Mouse (Mus musculus): ENCODE measurements around the gene Pbx4. TPM values are rescaled to one million over a fixed set of nuclear protein-coding genes. Genes with fewer than 3 reads are reported as not detected.

Pbx4 gene
- polyA plus RNA-seq, 1 experiment from 2014 or later, result 8.7 TPM

DNA sequence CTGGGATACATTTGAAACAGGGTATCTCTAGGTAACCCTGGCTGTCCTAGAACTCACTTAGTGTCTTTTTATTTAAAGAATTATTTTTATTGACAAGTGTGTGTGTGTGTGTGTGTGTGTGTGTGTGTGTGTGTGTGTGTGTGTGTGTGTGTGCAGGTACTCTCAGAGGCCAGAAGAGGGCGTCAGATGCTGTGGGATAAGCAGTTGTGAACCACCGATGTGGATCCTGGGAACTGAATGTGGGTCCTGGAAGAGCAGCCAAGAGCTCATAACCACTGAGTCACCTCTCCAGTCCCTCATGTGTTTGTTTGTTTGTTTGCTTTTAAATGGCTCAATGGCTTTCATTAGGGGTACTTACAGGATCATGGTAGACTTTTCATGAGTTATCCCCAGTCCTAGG lies 17.4 kb upstream of the Pbx4 start:
- Histone ChIP-seq H3K9ac (no peak overlapping the region), H3K4me3 (no peak overlapping the region), H3K27ac (no peak overlapping the region), H3K27me3 (no peaks in the 10 kb centered on the region), H3K36me3 (peaks cover 56% of the 10 kb centered on the region), H3K4me2 (no peak overlapping the region), H3K4me1 (no peaks in the 10 kb centered on the region), H3K9me3 (no peaks in the 10 kb centered on the region)
- 93% methylated on average over 2 of the region's 2 CpGs for WGBS
- no peak for ATAC-seq (ENCODE audit: insufficient number of reproducible peaks, insufficient read depth, low FRiP score, low TSS enrichment, low read depth)

DNA sequence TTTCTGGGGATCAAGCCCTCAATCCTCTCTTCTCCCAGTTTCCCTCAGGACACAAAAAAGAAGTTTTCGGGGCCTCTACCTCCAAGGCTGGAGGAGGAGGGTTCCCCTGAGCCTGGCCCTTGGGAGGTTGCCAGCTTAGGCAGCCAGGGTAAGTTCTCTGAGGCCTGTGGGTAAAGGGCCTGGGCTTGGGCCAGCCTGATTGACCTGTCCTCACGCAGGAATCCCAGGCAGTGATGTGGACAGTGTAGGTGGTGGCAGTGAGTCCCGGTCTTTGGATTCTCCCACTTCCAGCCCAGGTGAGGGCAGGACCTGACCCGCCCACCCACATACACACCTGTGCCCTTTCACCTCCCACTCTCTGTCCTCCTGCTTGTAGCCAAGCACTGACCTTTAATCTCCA lies 16.9 kb upstream of the Pbx4 start:
- 91% methylated on average over 4 of the region's 4 CpGs for WGBS
- H3K4me2 ChIP-seq, result no peak overlapping the region
- H3K36me3 ChIP-seq, result peaks cover 55% of the 10 kb centered on the region

DNA sequence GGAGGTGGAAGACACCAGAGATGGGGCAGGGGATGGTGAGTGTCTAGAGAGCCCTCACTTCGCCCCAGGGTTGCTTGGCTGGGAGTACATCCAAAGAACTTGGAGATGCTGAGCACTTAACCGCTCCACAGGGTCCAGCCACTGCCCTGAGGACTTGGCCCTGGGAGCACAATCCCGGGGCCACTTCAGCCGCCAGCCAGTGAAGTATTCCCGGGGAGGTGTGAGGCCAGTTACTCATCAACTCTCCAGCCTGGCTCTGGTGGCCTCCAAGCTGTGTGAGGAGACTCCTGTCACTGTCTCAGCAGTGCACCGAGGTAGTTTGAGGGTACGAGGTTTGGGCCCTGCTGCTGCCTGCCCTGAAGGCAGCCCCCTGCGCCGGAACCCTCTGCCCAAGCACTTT lies 11.8 kb upstream of the Pbx4 start:
- H3K27ac ChIP-seq, result no peak overlapping the region
- no peak overlapping the region for H3K9ac ChIP-seq
- no peak for ATAC-seq (ENCODE audit: insufficient number of reproducible peaks, insufficient read depth, low FRiP score, low TSS enrichment, low read depth)
- H3K36me3 ChIP-seq, result peaks cover 33% of the 10 kb centered on the region
- no peaks in the 10 kb centered on the region for H3K9me3 ChIP-seq
- peaks cover 26% of the 10 kb centered on the region for H3K4me1 ChIP-seq
- no peak overlapping the region for H3K4me3 ChIP-seq
- H3K4me2 ChIP-seq, result no peak overlapping the region
- 84% methylated on average over 9 of the region's 9 CpGs for WGBS
- no peaks in the 10 kb centered on the region for H3K27me3 ChIP-seq

More for the DNA sequence above, 16.9 kb upstream of the Pbx4 start:
- H3K9me3 ChIP-seq, result no peaks in the 10 kb centered on the region
- no peak overlapping the region for H3K27ac ChIP-seq
- no peak overlapping the region for H3K9ac ChIP-seq
- no peak for ATAC-seq (ENCODE audit: insufficient number of reproducible peaks, insufficient read depth, low FRiP score, low TSS enrichment, low read depth)
- no peaks in the 10 kb centered on the region for H3K27me3 ChIP-seq
- H3K4me3 ChIP-seq, result no peak overlapping the region
- H3K4me1 ChIP-seq, result no peaks in the 10 kb centered on the region

DNA sequence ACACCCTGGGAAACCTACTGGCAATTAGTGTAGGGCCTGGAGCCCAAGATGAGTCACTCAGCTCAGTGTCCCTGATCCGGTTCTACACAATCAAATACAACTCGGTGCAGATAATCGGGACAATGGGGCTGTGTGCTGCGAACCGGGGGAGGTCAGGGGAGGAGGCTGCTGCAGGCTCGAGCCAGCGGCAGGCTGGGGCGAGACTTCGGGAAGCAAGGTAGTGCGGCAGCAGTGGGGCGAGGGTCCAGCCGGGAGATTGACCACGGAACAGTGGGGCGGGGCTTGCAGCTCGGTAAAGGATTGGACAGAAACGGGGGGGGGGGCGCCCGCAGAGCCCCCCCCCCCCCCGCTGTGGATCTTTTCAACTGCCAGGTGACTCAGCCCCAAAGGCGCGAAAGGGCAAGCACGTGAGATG lies 10.3 kb upstream of the Pbx4 start:
- WGBS, result 1% methylated on average over 13 of the region's 22 CpGs
- H3K27ac ChIP-seq, result no peak overlapping the region
- H3K9me3 ChIP-seq, result no peaks in the 10 kb centered on the region
- H3K27me3 ChIP-seq, result no peaks in the 10 kb centered on the region
- H3K4me1 ChIP-seq, result peaks cover 26% of the 10 kb centered on the region
- peak overlapping the region; percentile 68 for H3K4me3 ChIP-seq
- peak overlapping the region; percentile 79 for H3K4me2 ChIP-seq
- peak; percentile 59; the same call in 1 of the 2 replicates for ATAC-seq (ENCODE audit: insufficient number of reproducible peaks, insufficient read depth, low FRiP score, low TSS enrichment, low read depth)
- H3K9ac ChIP-seq, result peak overlapping the region; percentile 81
- H3K36me3 ChIP-seq, result peaks cover 31% of the 10 kb centered on the region

DNA sequence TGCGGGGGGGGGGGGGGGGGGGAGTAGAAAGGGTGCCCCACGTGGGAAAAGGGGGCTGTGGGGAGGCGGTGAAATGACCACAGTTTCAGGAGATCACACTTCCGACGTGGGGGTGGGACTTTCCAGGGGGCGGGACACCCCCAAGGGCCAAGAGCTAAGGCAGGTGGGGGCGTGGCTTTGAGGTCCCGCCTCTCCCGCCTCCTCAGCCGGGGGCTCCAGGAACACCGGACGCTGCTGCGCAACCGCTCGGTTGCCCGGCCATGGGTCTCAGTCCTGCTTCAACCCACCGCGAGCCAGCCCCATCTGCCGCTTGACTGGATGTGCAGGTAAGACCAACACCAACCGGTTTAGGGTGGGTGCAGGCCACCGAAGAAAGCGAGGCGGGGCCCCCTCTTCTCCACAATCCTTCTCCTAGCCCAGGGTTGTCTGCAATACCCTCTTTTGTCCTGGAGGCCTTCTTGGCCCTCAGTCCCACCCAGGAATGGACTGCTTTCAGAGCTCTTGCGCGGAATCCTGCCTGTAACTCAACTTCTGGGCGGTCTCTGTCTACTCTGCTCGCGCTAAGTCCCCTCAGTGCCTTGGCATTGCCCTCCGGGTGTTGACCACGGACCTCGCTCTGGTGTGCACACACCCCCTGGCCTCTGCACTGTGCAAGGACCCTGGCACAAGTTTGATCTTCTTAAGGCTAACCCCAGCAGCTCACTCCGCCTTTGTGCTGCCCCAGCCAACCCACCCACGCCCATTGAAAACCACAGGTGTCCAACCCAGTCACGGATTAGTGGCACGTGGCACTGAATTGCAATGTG lies 9.7 kb upstream of the Pbx4 start, which contains the start of gene Lpar2:
TSS of gene Lpar2 (plus strand) at position 44 of the 806 bp plus-strand sequence.
- H3K36me3 ChIP-seq, result peaks cover 33% of the 10 kb centered on the region
- H3K27me3 ChIP-seq, result no peaks in the 10 kb centered on the region
- peaks cover 26% of the 10 kb centered on the region for H3K4me1 ChIP-seq
- H3K4me3 ChIP-seq, result peak within 1 kb of the TSS; percentile 68
- peak within 1 kb of the TSS; percentile 79 for H3K4me2 ChIP-seq
- ATAC-seq (ENCODE audit: insufficient number of reproducible peaks, insufficient read depth, low FRiP score, low TSS enrichment, low read depth), result peak; percentile 56
- H3K9me3 ChIP-seq, result no peaks in the 10 kb centered on the region
- H3K27ac ChIP-seq, result peak within 1 kb of the TSS; percentile 77
- peak within 1 kb of the TSS; percentile 81 for H3K9ac ChIP-seq
- WGBS, result 2% methylated on average over 32 of the region's 35 CpGs

DNA sequence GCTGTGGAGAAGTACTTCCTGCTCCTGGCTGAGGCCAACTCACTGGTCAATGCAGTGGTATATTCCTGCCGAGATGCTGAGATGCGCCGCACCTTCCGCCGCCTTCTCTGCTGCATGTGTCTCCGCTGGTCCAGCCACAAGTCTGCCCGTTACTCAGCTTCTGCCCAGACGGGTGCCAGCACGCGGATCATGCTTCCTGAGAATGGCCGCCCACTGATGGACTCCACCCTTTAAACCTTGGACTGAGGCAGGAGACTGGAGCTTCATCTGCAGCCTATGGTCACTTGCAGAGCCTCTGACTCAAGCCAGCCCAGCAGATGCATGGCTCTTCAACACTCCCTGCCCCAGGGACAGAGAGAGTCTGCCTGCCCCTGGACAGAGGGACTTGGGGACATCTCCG lies 5.9 kb upstream of the Pbx4 start:
- no peak overlapping the region for H3K4me2 ChIP-seq
- peaks cover 26% of the 10 kb centered on the region for H3K4me1 ChIP-seq
- no peak overlapping the region for H3K9ac ChIP-seq
- H3K4me3 ChIP-seq, result no peak overlapping the region
- no peaks in the 10 kb centered on the region for H3K9me3 ChIP-seq
- H3K36me3 ChIP-seq, result peaks cover 44% of the 10 kb centered on the region
- H3K27ac ChIP-seq, result no peak overlapping the region
- no peak for ATAC-seq (ENCODE audit: insufficient number of reproducible peaks, insufficient read depth, low FRiP score, low TSS enrichment, low read depth)
- no peaks in the 10 kb centered on the region for H3K27me3 ChIP-seq
- 89% methylated on average over 12 of the region's 12 CpGs for WGBS

DNA sequence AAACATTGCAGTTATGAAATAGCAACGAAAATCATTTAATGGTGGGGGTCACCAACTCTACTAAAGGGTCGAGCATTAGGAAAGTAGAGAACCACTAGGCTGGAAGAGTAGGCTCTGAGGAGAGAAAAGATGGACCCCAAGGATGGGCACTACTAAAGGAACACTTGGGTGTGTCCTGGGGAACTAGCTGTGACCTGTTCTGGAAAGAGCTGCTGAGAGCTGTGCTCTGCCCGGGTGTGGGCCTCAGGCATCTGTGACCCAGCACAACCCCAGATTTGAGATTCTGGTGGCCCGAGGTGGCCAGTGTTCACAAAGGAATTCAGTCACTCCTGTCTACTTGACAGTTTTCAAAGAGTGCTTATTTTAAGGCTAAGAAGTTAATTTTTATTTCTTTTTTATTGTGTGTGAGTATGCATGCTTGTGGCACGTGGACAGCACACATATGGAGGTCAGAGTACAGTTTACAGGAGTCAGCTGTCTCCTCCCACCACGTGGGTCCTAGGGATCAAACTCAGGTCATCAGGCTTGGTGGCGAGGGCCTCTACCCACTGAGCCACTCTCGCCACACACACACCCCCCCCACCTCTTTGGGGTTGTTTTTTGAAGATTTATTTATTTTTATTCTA lies 4.9 kb downstream of the Pbx4 start:
- Histone ChIP-seq H3K4me3 (no peak overlapping the region), H3K36me3 (no peaks in the 10 kb centered on the region), H3K4me2 (no peak overlapping the region), H3K27me3 (no peaks in the 10 kb centered on the region), H3K9ac (no peak overlapping the region), H3K4me1 (peaks cover 8% of the 10 kb centered on the region), H3K27ac (no peak overlapping the region), H3K9me3 (no peaks in the 10 kb centered on the region)
- no peak for ATAC-seq (ENCODE audit: insufficient number of reproducible peaks, insufficient read depth, low FRiP score, low TSS enrichment, low read depth)
- 71% methylated on average over 8 of the region's 8 CpGs for WGBS

DNA sequence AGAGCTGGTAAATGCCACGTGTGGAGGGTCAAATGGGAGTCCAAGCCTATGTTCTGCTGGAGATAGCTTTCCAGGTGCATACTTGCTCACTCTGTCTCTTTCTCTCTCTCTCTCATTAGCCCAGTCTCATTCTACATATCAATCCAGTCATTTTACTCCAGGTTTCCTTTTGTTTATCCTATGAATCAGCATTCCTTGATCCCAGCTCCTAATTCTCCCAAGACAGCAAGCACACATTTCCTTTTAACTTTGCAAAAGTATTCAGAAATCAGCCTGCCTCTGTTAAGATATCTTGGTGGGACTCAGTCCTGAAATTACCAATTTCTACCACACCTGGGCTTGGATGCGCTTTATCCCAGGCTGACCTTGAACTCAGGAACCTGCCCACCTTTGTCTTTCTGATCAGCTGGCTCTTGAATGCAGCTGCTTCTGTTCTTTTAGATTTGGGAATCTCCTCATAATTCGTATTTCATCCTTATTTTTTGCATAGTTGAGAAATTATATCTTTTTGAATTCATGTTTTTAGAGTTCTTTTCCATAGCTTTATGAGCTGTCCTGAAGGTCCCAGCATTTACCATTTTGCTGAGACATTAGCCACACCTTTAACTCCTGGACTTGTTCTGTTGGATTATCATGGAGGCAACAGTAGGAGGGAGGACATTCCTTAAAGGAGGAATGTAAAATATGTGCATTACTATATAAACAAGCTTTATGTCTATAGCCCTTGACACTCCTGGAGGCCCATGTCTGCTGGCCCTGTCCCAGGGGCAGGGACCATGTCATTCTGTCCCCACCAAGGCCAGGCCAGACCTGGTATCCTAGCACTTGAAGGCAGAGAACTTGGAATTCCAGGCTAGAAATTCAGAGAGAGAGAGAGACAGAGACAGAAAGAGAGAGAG lies 15.1 kb downstream of the Pbx4 start:
- Histone ChIP-seq H3K4me1 (no peaks in the 10 kb centered on the region), H3K4me3 (no peak overlapping the region), H3K9ac (no peak overlapping the region), H3K27ac (no peak overlapping the region), H3K4me2 (no peak overlapping the region), H3K36me3 (no peaks in the 10 kb centered on the region), H3K27me3 (no peaks in the 10 kb centered on the region), H3K9me3 (no peaks in the 10 kb centered on the region)
- ATAC-seq (ENCODE audit: insufficient number of reproducible peaks, insufficient read depth, low FRiP score, low TSS enrichment, low read depth), result no peak
- 68% methylated on average over 3 of the region's 3 CpGs for WGBS

DNA sequence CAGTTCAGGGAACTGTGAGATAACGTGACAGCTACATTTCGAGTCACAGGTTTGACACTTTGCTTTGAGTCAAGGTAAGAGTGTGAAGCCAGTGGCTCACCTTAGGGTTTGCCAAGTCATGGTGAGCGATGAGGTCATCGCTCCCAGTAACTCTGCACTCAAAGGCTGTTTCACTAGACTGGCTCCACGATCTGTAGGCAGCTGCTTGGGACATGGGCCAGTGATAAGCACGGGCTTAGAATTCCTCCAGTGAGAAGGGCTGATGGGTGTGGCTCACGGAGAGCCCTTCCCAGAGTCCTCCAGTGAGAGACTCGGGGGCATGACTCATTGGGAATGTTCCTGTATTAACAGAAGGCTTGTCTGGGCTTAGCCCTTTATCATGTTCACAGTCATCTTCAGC lies 16.7 kb downstream of the Pbx4 start:
- Histone ChIP-seq H3K9ac (no peak overlapping the region), H3K4me2 (no peak overlapping the region), H3K36me3 (no peaks in the 10 kb centered on the region), H3K27ac (no peak overlapping the region), H3K27me3 (no peaks in the 10 kb centered on the region), H3K4me1 (no peaks in the 10 kb centered on the region), H3K4me3 (no peak overlapping the region), H3K9me3 (no peaks in the 10 kb centered on the region)
- 0 out of 2 replicates have a peak, but pooled peaks have one; percentile 26 for ATAC-seq (ENCODE audit: insufficient number of reproducible peaks, insufficient read depth, low FRiP score, low TSS enrichment, low read depth)
- 84% methylated on average over 8 of the region's 8 CpGs for WGBS

DNA sequence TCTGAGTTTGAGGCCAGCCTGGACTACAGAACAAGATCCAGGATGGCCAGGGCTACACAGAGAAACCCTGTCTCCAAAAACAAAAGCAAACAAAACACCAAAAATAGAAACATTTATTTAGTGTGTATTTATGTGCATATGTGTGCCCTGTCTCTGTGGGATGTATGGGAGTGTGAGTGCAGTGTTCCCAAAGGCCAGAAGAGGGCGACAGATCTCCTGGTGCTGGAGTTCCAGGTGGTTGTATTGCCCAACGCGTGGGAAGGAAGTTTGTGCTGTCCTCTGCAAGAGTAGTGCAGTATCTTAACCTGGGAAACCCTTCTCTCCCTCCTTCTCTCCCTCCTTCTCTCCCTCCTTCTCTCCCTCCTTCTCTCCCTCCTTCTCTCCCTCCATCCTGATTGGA lies 17.6 kb downstream of the Pbx4 start:
- H3K4me1 ChIP-seq, result no peaks in the 10 kb centered on the region
- H3K4me2 ChIP-seq, result no peak overlapping the region
- ATAC-seq (ENCODE audit: insufficient number of reproducible peaks, insufficient read depth, low FRiP score, low TSS enrichment, low read depth), result no peak
- no peaks in the 10 kb centered on the region for H3K9me3 ChIP-seq
- H3K27ac ChIP-seq, result no peak overlapping the region
- H3K4me3 ChIP-seq, result no peak overlapping the region
- WGBS, result 47% methylated on average over 3 of the region's 3 CpGs
- H3K27me3 ChIP-seq, result no peaks in the 10 kb centered on the region
- no peaks in the 10 kb centered on the region for H3K36me3 ChIP-seq
- no peak overlapping the region for H3K9ac ChIP-seq

DNA sequence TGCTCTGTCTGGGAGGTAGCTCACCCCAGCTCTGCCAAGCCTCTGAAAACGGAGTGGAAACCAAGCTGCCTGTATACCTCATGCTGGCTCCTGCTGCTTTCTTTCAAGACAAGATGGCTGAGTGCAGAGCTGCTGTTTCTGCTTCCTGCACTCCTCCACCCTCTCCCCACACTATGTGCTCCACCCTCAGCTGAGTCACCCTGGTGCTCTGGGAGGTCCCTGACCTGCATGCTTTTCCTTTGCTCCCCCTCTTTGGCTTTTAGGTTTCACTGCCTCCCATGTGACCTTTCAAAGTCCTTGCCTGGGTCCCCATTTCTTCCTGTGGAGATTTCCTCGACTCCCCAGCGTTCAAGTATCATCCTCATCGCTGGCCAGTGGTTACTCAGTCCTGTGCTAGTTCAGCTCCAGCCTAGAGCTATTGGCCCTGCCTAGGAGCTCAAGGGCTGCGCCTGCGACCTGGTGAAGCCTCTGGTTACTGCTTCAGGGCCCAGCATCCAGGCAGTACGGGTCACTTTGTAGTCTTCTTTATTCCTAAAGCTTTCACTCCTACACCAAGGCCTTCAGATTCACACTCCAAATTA lies 18.7 kb downstream of the Pbx4 start:
- H3K9ac ChIP-seq, result no peak overlapping the region
- H3K4me2 ChIP-seq, result no peak overlapping the region
- WGBS, result 80% methylated on average over 7 of the region's 7 CpGs
- no peak for ATAC-seq (ENCODE audit: insufficient number of reproducible peaks, insufficient read depth, low FRiP score, low TSS enrichment, low read depth)
- H3K4me1 ChIP-seq, result no peaks in the 10 kb centered on the region
- H3K27me3 ChIP-seq, result no peaks in the 10 kb centered on the region
- no peak overlapping the region for H3K27ac ChIP-seq
- H3K36me3 ChIP-seq, result no peaks in the 10 kb centered on the region
- no peak overlapping the region for H3K4me3 ChIP-seq
- no peaks in the 10 kb centered on the region for H3K9me3 ChIP-seq
